Mouse (Mus musculus) C2C12 (cell line): Measurements from ENCODE around the gene Pax3. TPM values are rescaled to one million over a fixed set of nuclear protein-coding genes. Genes with fewer than 3 reads are reported as not detected.

ENCODE experiments used
- H3K27me3 ChIP-seq: one replicate; pipeline ENCODE4 v1.6.1; 2011; ENCODE audit not compliant: control insufficient read depth, insufficient read depth, insufficient read length
- H3K36me3 ChIP-seq: one replicate; pipeline ENCODE4 v1.6.1; 2011; ENCODE audit not compliant: control insufficient read depth, insufficient read depth
- H3K4me3 ChIP-seq: one replicate; pipeline ENCODE4 v1.5.1; 2011; ENCODE audit warnings: mild to moderate bottlenecking, control low read depth; ENCODE audit not compliant: poor library complexity, insufficient read depth, severe bottlenecking
- H3K79me2 ChIP-seq: one replicate; pipeline ENCODE4 v1.6.1; 2011; ENCODE audit not compliant: control insufficient read depth, insufficient read depth
- H3K79me3 ChIP-seq: one replicate; pipeline ENCODE4 v1.6.1; 2011; ENCODE audit warnings: low read depth, control low read depth
- H3ac ChIP-seq: one replicate; pipeline ENCODE3; 2011; ENCODE audit warnings: low read depth; ENCODE audit not compliant: control insufficient read depth, insufficient read length
- CEBPB ChIP-seq: IDR thresholded peaks from one replicate; pipeline ENCODE4 v1.6.1; 2011; ENCODE audit warnings: low read depth, mild to moderate bottlenecking, control low read depth, moderate library complexity
- CTCF ChIP-seq: IDR thresholded peaks from one replicate; pipeline ENCODE4 v1.5.1; 2011; ENCODE audit not compliant: control insufficient read depth, insufficient read depth, insufficient read length
- FOSL1 ChIP-seq: IDR thresholded peaks from one replicate; pipeline ENCODE4 v1.8.0; 2011; ENCODE audit warnings: mild to moderate bottlenecking, low read length; ENCODE audit not compliant: poor library complexity, insufficient read depth, severe bottlenecking
- MAX ChIP-seq: IDR thresholded peaks from one replicate; pipeline ENCODE4 v1.6.1; 2011; ENCODE audit warnings: mild to moderate bottlenecking, control low read depth
- MYOD1 ChIP-seq: IDR thresholded peaks from one replicate; pipeline ENCODE4 v1.6.1; 2011; ENCODE audit warnings: low read depth; ENCODE audit not compliant: control insufficient read depth, insufficient read length
- MYOG ChIP-seq: IDR thresholded peaks from one replicate; pipeline ENCODE4 v1.6.1; 2011; ENCODE audit not compliant: control insufficient read depth, insufficient read length; ENCODE audit errors: extremely low read depth
- USF1 ChIP-seq: IDR thresholded peaks from one replicate; pipeline ENCODE4 v1.6.1; 2011; ENCODE audit warnings: low read depth, mild to moderate bottlenecking, control low read depth, moderate library complexity
- polyA plus RNA-seq: library from polyadenylated mRNA; unstranded; fragments of >200 nt; fragmentation: generic; extraction: Trizol; gene quantifications from one replicate; pipeline ENCODE4 v1.2.1, GENCODE M21; 2012; ENCODE audit warnings: missing spikeins

The Pax3 gene
- polyA plus RNA-seq, 1 experiment: 0.23 TPM

DNA sequence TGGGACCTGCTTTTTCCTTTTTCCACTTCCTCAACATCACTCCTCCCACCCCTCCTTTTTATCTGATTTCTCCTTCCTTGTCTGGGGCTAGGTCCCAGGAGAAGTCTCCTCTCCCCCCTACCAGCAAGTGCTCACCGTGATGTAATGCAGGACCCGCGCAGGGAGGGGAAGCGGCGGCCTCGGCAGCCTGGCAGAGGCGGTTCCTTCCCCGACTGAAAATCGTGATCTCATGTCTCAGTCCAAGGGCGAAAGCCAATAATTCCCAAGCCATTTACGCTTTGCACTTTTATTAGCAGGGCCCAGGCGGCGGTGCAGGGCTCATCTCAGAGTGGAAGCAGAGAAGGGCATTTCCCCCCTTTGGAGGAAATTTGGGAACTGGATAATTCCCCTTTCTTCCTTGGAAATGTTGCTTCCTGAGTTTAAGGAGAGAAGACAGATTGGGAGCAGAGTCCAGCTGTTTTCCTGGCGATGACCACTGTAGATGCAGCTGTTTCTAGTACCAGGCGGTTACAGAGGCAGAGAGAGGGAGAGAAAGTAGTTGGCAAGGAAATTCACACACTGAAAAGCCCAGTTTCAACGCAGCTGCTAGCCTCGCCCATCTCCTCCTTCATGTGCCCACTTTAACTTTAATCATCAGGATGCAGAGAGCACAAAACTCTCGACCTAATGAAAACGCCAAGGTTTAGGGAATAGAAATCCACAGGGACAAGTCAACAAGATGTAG lies 21.3 kb upstream of the Pax3 start:
- H3K79me3 ChIP-seq: no peaks in the 10 kb centered on the region
- no peak overlapping the region for H3K4me3 ChIP-seq

DNA sequence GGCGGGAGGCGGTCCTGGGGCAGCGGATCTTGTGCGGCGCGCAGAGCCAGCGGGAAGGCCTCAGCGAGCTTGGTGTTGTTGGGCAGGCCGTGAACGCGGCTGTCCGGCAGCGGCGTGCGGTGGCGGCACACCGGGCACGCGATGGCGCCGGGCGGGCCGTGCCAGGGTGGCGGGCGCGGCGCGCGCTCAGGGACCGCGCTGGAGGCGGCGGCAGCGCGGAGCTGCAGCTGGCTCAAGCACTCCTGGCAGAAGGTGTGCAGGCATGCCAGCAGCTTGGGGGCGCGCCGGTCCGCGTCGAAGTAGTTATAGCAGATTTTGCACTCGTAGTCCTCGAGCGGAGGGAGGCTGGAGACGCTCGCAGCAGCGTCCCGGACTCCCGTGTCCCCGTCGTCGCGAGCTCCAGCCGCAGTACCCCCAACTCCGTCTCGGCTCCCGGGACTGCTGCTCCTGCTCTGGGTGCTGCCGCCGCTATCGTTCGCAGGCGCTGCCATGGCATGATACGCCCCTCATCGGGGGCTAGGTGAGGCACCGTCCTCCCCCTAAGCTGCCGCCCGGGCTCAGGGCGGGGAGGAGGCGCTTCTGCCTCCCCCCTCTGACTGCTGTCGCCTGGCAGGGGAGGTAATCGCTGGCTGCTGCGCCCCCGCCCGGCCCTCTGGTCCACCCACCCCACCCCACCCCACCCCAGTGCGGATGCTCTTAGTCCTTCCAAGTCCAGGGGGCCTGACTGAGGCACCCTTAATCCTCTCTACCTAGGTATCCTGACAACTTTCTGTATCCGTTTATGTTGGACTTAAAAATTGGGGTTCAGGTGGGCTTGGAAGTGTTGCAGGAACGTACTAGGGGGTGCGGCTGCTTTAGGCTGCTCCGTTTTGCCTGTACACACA lies 20.5 kb upstream of the Pax3 start:
- Histone ChIP-seq H3K36me3 (no peaks in the 10 kb centered on the region), H3ac (peak overlapping the region; percentile 83), H3K79me2 (no peaks in the 10 kb centered on the region), H3K79me3 (no peaks in the 10 kb centered on the region), H3K4me3 (peak overlapping the region; percentile 21), H3K27me3 (no peaks in the 10 kb centered on the region)
- no peak for TF ChIP-seq MAX
- peak; percentile 73 for TF ChIP-seq CTCF

More for the DNA sequence above, 21.3 kb upstream of the Pax3 start:
- TF ChIP-seq MYOD1: peak; percentile 62
- no peak for TF ChIP-seq CEBPB
- no peak for TF ChIP-seq USF1
- Histone ChIP-seq H3ac (no peak overlapping the region), H3K79me2 (no peaks in the 10 kb centered on the region), H3K36me3 (no peaks in the 10 kb centered on the region), H3K27me3 (no peaks in the 10 kb centered on the region)

DNA sequence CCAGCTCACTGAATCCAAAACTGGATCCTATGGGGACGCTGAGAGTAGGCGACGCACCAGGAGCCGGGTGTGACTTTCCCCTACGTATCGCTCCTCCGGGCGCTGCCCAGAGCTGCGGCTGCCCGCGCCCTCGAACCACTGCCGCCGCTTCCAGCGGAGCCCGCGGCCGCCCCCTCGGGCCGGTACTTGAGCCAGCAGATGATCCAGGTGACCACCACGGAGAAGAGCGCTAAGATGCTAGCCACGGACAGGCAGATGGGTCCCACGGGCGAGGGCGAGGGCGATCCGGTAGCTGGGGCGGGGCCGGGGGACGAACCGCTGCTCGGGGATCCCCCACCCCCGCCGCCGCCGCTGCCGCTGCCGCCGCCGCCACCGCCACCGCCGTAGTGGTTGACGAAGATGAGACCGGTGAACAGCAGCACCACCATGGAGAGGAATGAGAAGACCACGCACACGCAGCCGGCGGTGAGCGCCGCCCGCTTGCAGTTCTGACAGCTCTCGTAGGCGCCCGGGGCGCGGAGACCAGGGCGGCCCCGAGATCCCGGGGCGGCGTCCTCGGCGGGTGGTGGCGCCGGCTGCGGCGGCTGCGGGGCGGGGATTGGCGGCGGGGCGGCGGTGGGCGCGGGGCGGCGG lies 19.7 kb upstream of the Pax3 start:
- H3K79me3 ChIP-seq: no peaks in the 10 kb centered on the region
- H3ac ChIP-seq: peak overlapping the region; percentile 83
- no peaks in the 10 kb centered on the region for H3K36me3 ChIP-seq
- no peaks in the 10 kb centered on the region for H3K27me3 ChIP-seq
- no peaks in the 10 kb centered on the region for H3K79me2 ChIP-seq
- H3K4me3 ChIP-seq: peak overlapping the region; percentile 21
- no peak for TF ChIP-seq MYOD1

DNA sequence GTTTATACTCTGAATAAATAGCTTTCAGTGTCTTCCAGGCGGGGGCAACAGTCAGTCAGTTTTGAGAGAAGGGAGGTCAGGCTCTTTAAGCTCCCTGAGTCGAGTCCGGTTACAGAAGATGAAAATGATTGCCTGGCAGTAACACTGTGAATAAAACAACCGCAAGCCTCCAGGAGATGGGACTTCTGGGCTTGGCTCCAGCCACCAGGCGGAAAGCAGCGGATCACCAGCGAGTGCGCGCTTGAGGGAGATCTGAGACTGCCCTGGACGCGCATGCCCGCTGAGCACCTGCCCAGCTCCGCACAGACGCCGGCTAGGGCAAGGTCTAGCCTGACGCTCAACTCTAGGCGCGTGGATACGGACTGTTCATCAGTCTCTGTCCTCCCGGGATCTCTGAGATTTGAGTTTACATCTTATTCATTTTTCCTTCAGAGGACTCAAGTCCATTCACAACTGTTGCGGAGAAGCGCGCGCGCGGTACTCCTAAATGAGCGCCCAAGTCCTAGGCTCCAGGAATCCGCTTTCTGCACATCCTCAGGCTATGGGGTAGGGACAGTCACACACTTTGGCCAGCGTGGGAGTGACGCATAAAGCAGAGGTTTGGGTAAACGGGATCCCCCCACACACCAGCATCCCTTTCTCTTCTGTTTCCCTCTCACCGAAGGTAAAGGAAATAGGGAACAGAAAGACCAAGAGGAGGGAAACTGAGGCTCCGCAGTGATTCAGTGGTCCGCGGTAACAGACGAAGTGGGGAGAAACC lies 19.0 kb upstream of the Pax3 start:
- no peaks in the 10 kb centered on the region for H3K36me3 ChIP-seq

DNA sequence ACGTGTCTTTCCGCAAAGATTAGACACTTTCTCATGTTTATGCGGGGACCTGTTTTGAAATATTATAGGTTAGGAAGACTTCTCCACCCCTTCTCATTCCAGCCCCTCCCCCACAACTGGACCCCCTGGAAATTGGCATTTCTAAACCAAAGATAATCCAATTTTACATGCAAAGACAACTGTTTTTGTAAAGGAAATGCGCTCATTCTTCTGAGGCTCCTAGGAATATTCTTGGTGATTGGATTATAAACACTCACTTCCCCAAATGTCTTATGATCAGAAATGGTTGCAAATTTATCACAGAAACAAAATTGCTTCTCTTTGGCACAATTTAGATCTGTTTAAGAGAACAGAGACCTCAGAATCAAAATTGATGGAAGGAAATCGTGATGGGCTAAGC lies 14.1 kb upstream of the Pax3 start:
- H3K36me3 ChIP-seq: no peaks in the 10 kb centered on the region
- no peaks in the 10 kb centered on the region for H3K27me3 ChIP-seq
- no peak overlapping the region for H3K4me3 ChIP-seq
- no peak for TF ChIP-seq MYOG
- no peak for TF ChIP-seq CTCF
- TF ChIP-seq MYOD1: no peak
- no peak for TF ChIP-seq CEBPB
- no peak for TF ChIP-seq USF1
- no peak for TF ChIP-seq MAX
- no peak for TF ChIP-seq FOSL1
- H3ac ChIP-seq: no peak overlapping the region
- no peaks in the 10 kb centered on the region for H3K79me3 ChIP-seq
- H3K79me2 ChIP-seq: no peaks in the 10 kb centered on the region

More for the DNA sequence above, 19.0 kb upstream of the Pax3 start:
- Histone ChIP-seq H3K4me3 (no peak overlapping the region), H3K79me3 (no peaks in the 10 kb centered on the region), H3K27me3 (no peaks in the 10 kb centered on the region), H3K79me2 (no peaks in the 10 kb centered on the region), H3ac (no peak overlapping the region)
- no peak for TF ChIP-seq USF1
- peak; percentile 50 for TF ChIP-seq MYOD1

DNA sequence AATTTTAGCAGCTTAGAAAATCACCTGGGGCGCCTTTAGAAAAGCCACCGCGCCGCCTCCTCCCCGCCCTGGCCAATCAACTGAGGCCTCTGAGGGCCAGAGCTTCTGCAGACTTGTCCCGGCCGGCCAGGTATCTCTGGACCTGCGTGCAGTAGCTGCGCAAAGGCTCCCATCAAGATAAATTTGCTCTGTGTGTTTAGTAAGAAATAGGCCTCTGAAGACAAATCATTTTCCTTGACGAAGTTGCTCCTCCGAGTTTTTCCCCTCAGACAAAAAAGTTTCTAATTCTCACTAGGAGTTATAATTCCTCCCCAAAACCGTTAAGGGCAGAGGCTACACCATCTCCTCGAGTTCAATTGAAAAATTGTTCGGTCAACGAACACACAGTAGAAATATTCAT lies 13.6 kb upstream of the Pax3 start:
- Histone ChIP-seq H3K79me3 (no peaks in the 10 kb centered on the region), H3K27me3 (no peaks in the 10 kb centered on the region), H3K79me2 (no peaks in the 10 kb centered on the region), H3K4me3 (no peak overlapping the region), H3K36me3 (no peaks in the 10 kb centered on the region), H3ac (no peak overlapping the region)
- no peak for TF ChIP-seq FOSL1
- no peak for TF ChIP-seq USF1
- TF ChIP-seq MAX: no peak
- TF ChIP-seq CEBPB: no peak
- TF ChIP-seq MYOD1: no peak
- no peak for TF ChIP-seq CTCF
- no peak for TF ChIP-seq MYOG
